Mouse (Mus musculus) heart, adult 2 months (tissue): ENCODE measurements at regions not wholly inside any gene's neighbourhood (a gene's known extent, or its start where the extent isn't known, plus 50 kb on each side); places are given as distances from the start of the nearest gene placed in this dataset.
A peak's percentile ranks its signal among the peaks of the same experiment; 100 is the strongest.

Source experiments
- DNase-seq, 2 experiments: peaks; one replicate each; pipeline ENCODE4 v3.0.0; 2021
- H3K27ac ChIP-seq: fragments of 200-600 bp; 2 replicates; pipeline ENCODE4 v1.8.1; 2022
- H3K27me3 ChIP-seq: fragments of 200-500 bp; 2 replicates; pipeline ENCODE4 v1.6.1; 2012; ENCODE audit warnings: mild to moderate bottlenecking, low read length, inconsistent platforms, mixed read lengths; ENCODE audit not compliant: control insufficient read depth, insufficient read depth
- H3K36me3 ChIP-seq: fragments of 200-500 bp; 2 replicates; pipeline ENCODE4 v1.6.1; 2012; ENCODE audit warnings: low read length, inconsistent platforms; ENCODE audit not compliant: control insufficient read depth, insufficient read depth
- H3K4me1 ChIP-seq: fragments of 200-500 bp; 2 replicates; pipeline ENCODE4 v1.6.1; 2011; ENCODE audit warnings: low read length; ENCODE audit not compliant: control insufficient read depth, insufficient read depth
- H3K4me3 ChIP-seq: fragments of 200-600 bp; 2 replicates; pipeline ENCODE4 v1.8.1; 2022
- H3K79me2 ChIP-seq: fragments of 200-500 bp; replicated peaks from 2 replicates; pipeline ENCODE4 v1.6.1; 2012; ENCODE audit warnings: mild to moderate bottlenecking, inconsistent platforms, low read length, moderate library complexity, mixed read lengths; ENCODE audit not compliant: control insufficient read depth, insufficient read depth
- H3K9ac ChIP-seq: fragments of 200-500 bp; 2 replicates; pipeline ENCODE4 v1.6.1; 2012; ENCODE audit warnings: low read depth, mild to moderate bottlenecking, control low read depth, inconsistent platforms, low read length, mixed read lengths
- CTCF ChIP-seq: fragments of 200-600 bp; IDR thresholded peaks from 2 replicates; pipeline ENCODE4 v1.8.1; 2022; ENCODE audit warnings: antibody characterized with exemption, mild to moderate bottlenecking, moderate library complexity
- EP300 ChIP-seq: fragments of 200-500 bp; IDR thresholded peaks from 2 replicates; pipeline ENCODE4 v1.6.1; 2011; ENCODE audit warnings: low read depth, low read length, control low read depth; ENCODE audit not compliant: insufficient read depth
- POLR2A ChIP-seq: fragments of 200-500 bp; IDR thresholded peaks from 2 replicates; pipeline ENCODE4 v1.6.1; 2011; ENCODE audit warnings: mild to moderate bottlenecking, low read depth, low read length, control low read depth; ENCODE audit not compliant: insufficient read depth
- WGBS: fragments of 180-500 bp; shearing (Covaris S2); methylation state at CpG from one replicate; pipeline ENCODE4 v1.1.7; 2018; 5-methylcytosine and 5-hydroxymethylcytosine counted together
- intact Hi-C: fragments of 180-260 bp; cut with DNase I; formaldehyde crosslinking; loops from one replicate; pipeline ENCODE4 v1.15.1; 2025

DNA sequence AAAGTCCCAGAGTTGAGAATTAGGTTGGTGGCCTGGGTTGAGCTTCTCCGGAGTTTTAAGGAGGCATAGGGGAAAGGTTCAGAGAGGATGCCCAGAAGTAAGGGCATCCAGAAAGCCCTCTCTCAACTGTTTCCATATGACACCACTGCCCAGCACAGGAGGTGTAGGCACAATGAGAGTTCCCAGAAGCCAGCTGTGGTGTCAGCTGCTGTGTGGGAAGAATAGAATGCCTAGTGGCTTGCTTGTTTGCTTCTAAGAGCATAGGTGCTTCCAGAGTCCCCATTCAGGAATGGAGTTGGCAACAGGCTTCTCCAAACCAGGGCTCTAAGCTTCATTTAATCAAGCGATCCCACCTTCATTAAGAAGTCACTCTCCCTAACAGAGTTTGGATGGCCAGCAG lies 357.9 kb downstream of the Adgrl2 start:
- no peaks in the 10 kb centered on the region for H3K4me1 ChIP-seq
- TF ChIP-seq CTCF (no peak), POLR2A (no peak), EP300 (no peak)
- H3K27me3 ChIP-seq = no peaks in the 10 kb centered on the region
- H3K4me3 ChIP-seq = no peak overlapping the region
- no peaks in the 10 kb centered on the region for H3K79me2 ChIP-seq
- intact Hi-C loops = no loop called here
- H3K27ac ChIP-seq = no peak overlapping the region
- no peak for DNase-seq
- WGBS = 94% methylated on average over 2 of the region's 2 CpGs
- no peaks in the 10 kb centered on the region for H3K36me3 ChIP-seq
- no peak overlapping the region for H3K9ac ChIP-seq

DNA sequence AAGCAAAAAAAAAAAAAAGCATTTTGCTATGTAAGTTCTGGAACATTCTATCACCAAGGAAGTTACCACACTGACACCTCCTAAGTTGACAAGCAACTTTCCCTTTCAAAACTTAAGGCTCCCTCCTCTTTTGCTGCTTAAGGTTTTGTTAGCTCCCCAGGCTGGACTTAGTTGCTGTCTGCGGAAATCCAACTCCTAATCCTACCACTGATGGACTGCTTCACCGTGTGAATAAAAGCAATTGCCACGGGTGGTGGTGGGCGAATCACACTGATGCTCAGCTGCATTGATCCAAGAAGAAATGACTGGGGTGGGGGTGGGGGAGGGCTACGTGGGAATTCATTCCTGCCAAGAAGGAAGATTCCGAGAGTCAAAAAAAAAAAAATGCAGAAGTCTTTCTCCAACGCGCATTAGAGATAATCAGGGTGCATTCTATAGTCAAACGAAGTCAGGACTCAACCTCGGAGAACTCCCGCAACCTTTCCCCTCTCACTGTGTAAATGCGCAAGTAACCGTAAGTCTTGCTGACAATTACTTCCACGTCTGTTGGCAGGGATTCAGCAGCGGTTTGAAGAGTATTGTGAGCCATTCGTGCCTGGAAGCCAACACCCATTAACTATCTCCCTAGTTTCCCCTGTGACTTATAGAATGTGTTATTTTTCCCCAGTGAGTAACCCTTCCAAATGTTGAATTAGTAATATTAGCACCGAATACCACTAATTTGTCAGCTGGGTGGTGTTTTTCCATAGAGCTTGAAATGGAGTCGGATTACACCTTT lies 358.8 kb downstream of the Adgrl2 start:
- no peaks in the 10 kb centered on the region for H3K4me1 ChIP-seq
- H3K4me3 ChIP-seq = no peak overlapping the region
- WGBS = 64% methylated on average over 18 of the region's 18 CpGs
- H3K9ac ChIP-seq = no peak overlapping the region
- intact Hi-C loops = no loop called here
- no peak for TF ChIP-seq CTCF
- no peak for TF ChIP-seq POLR2A
- no peak for TF ChIP-seq EP300
- H3K79me2 ChIP-seq = no peaks in the 10 kb centered on the region
- no peaks in the 10 kb centered on the region for H3K36me3 ChIP-seq
- H3K27me3 ChIP-seq = no peaks in the 10 kb centered on the region
- no peak for DNase-seq
- no peak overlapping the region for H3K27ac ChIP-seq

DNA sequence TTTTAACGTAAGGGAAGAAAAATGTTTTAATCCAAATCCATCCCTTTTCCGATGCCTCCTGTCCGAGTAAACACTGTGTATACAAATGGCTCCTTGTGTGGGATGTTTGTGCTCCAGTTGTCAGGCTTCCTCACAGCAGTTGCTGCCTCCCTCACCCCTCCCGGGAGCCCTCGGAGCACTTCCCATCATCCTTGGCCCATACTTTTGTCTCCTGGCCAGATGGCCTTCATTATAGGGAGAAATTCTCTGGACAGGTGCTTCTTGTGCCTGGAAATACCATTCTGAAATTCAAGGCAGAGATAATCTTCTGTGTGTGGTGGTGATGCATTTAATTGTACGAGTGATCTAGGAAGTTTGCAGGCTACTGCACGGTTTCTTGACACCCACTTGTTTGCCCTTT lies 359.5 kb downstream of the Adgrl2 start:
- no peaks in the 10 kb centered on the region for H3K36me3 ChIP-seq
- no peaks in the 10 kb centered on the region for H3K27me3 ChIP-seq
- no peak overlapping the region for H3K4me3 ChIP-seq
- DNase-seq = no peak
- H3K9ac ChIP-seq = no peak overlapping the region
- no peaks in the 10 kb centered on the region for H3K79me2 ChIP-seq
- WGBS = 69% methylated on average over 7 of the region's 7 CpGs
- H3K27ac ChIP-seq = no peak overlapping the region
- intact Hi-C loops = no loop called here
- TF ChIP-seq CTCF = no peak
- TF ChIP-seq EP300 = no peak
- no peak for TF ChIP-seq POLR2A
- no peaks in the 10 kb centered on the region for H3K4me1 ChIP-seq

DNA sequence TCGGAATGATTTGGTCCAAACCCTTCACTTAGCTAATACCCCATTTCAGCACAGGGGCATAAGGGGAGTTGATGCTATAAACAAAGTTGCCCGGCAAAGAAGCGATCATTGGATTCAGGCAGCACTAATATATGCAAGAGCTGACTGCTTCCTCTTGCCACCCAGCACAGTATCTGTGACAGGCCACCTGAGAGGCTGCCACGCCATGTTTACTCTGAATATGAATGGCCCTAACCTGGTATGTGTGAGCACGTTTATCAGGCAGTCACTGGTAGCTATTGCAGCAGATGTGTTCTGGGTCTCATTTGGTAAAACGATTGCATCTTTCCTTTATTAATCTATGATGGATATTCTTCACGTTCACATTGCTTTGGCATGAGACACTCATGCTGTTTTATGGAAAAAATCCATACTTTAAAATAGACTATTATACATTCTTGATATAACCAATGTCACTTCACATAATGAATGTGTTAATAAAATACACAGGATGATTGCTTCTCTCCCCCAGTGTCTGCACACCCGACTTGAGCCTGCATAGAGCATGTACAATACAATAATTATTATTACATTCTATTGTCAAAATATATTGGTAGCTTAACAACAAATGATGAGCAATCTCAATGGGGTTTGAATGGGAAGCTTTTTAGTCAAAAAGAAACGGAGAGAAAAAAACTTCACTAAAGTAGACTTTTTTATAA lies 375.2 kb downstream of the Adgrl2 start:
- intact Hi-C loops = no loop called here
- Histone ChIP-seq H3K27ac (no peak overlapping the region), H3K4me1 (no peaks in the 10 kb centered on the region), H3K79me2 (no peaks in the 10 kb centered on the region), H3K9ac (no peak overlapping the region), H3K4me3 (no peak overlapping the region), H3K27me3 (no peaks in the 10 kb centered on the region), H3K36me3 (no peaks in the 10 kb centered on the region)
- TF ChIP-seq CTCF (no peak), EP300 (no peak), POLR2A (no peak)
- DNase-seq = no peak
- 87% methylated on average over 9 of the region's 9 CpGs for WGBS

DNA sequence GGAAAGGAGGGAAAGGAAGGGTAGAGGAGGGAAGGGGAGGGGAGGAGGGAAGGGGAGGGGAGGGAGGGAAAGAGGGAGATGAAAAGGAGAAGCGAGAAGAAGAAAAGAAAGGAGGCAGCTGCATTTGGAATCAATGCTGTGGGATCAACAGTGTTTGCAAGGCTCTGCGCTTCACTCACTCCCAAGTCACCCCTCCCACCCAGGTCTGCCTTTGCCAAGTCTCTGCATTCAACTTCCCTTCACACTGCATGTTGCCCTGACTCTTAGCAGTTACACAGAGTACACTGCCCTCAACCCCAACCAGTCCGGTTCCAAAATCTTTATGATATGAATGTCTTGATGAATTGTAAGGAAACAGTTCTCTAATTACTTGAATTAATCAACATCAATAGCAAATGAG lies 376.9 kb downstream of the Adgrl2 start:
- no peak overlapping the region for H3K9ac ChIP-seq
- intact Hi-C loops = no loop called here
- no peaks in the 10 kb centered on the region for H3K79me2 ChIP-seq
- no peak overlapping the region for H3K4me3 ChIP-seq
- DNase-seq = no peak
- H3K4me1 ChIP-seq = no peaks in the 10 kb centered on the region
- H3K27ac ChIP-seq = no peak overlapping the region
- H3K27me3 ChIP-seq = no peaks in the 10 kb centered on the region
- TF ChIP-seq CTCF = no peak
- TF ChIP-seq POLR2A = no peak
- no peak for TF ChIP-seq EP300
- H3K36me3 ChIP-seq = no peaks in the 10 kb centered on the region
- 78% methylated on average over 3 of the region's 3 CpGs for WGBS

DNA sequence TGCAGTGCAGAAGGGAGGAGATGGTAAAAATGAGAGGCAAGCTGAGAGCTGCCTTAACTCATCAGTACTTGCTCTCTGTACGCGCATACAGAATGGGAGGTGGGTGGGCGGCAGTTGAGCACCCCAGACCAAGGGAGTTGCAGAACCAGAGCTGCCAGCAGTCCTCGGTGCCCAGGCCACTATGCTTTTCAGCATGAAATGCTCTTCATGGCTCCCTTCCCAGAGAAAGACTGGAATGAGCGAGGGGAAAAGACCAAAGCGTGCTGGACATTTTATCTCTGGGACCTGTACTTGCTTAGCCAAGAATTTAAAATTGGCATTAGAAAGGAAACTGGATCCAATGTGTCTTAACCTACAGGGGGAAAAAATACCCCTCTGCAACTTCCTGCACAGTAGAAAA lies 387.1 kb downstream of the Adgrl2 start:
- no peak overlapping the region for H3K27ac ChIP-seq
- no peaks in the 10 kb centered on the region for H3K4me1 ChIP-seq
- H3K79me2 ChIP-seq = no peaks in the 10 kb centered on the region
- intact Hi-C loops = no loop called here
- H3K36me3 ChIP-seq = no peaks in the 10 kb centered on the region
- no peaks in the 10 kb centered on the region for H3K27me3 ChIP-seq
- 64% methylated on average over 6 of the region's 6 CpGs for WGBS
- H3K9ac ChIP-seq = no peak overlapping the region
- H3K4me3 ChIP-seq = no peak overlapping the region
- peak in 1 of 2 experiments; percentile 31 for DNase-seq
- TF ChIP-seq POLR2A = no peak
- TF ChIP-seq EP300 = no peak
- TF ChIP-seq CTCF = no peak
